Mouse (Mus musculus): Measurements from ENCODE around the gene Card10. TPM values are rescaled to one million over a fixed set of nuclear protein-coding genes. Genes with fewer than 3 reads are reported as not detected.
A peak's percentile ranks its signal among the peaks of the same experiment; 100 is the strongest.
"Not testable (repeated sequence)": the region's sequence is repeated elsewhere in the genome, so short reads cannot be mapped to it uniquely, and the experiment has no call there.

The Card10 gene
- 6.1 and 6.2 TPM in 2 replicates for polyA plus RNA-seq (2015; fragmentation: Nextera tagmentation; extraction: Ambion mirVana)

GRCm38 (mm10) chr15:78802776-78803391 is at the start of gene Card10:
Gene Card10, minus strand, starts transcription at chr15:78803042.
- H3K4me1 ChIP-seq (replicated peaks; ENCODE audit: control insufficient read depth, insufficient read depth, low read length) = peaks cover 45% of the 10 kb centered on the region
- peak within 1 kb of the TSS; percentile 80 for H3K4me3 ChIP-seq (ENCODE audit: low read length)
- H3K9ac ChIP-seq (ENCODE audit: low read length) = peak within 1 kb of the TSS; percentile 81
- peaks cover 2% of the 10 kb centered on the region for H3K27me3 ChIP-seq (ENCODE audit: control insufficient read depth, insufficient read depth, low read depth, low read length)
- peak within 1 kb of the TSS; percentile 87 for H3K27ac ChIP-seq (ENCODE audit: low read length)
- ATAC-seq (ENCODE audit: low read depth) = peak; percentile 79
- H3K4me2 ChIP-seq (ENCODE audit: low read depth, low read length) = peak within 1 kb of the TSS; percentile 98
- H3K36me3 ChIP-seq (ENCODE audit: control insufficient read depth, insufficient read depth, low read length) = no peaks in the 10 kb centered on the region
- H3K9me3 ChIP-seq (ENCODE audit: control insufficient read depth, low read length) = no peaks in the 10 kb centered on the region
- WGBS = 1% methylated on average over 59 of the region's 70 CpGs

- WGBS = 6% methylated on average over 13 of the region's 13 CpGs
- Histone ChIP-seq H3K4me2 (ENCODE audit: low read depth, low read length) (peak overlapping the region; percentile 36; the same call in 1 of the 2 replicates), H3K27ac (ENCODE audit: low read length) (peak overlapping the region; percentile 84), H3K4me1 (replicated peaks; ENCODE audit: control insufficient read depth, insufficient read depth, low read length) (peaks cover 45% of the 10 kb centered on the region), H3K36me3 (ENCODE audit: control insufficient read depth, insufficient read depth, low read length) (peaks cover 30% of the 10 kb centered on the region), H3K27me3 (ENCODE audit: control insufficient read depth, insufficient read depth, low read depth, low read length) (no peaks in the 10 kb centered on the region), H3K9me3 (ENCODE audit: control insufficient read depth, low read length) (no peaks in the 10 kb centered on the region), H3K9ac (ENCODE audit: low read length) (0 out of 2 replicates have a peak overlapping the region, but pooled peaks have one; percentile 31), H3K4me3 (ENCODE audit: low read length) (no peak overlapping the region)
- peak; percentile 77 for ATAC-seq (ENCODE audit: low read depth)
These were observed 48.8 kb upstream of the Card10 start for GRCm38 (mm10) chr15:78851505-78852153.

- peaks cover 51% of the 10 kb centered on the region for H3K4me1 ChIP-seq (replicated peaks; ENCODE audit: control insufficient read depth, insufficient read depth, low read length)
- 32% methylated on average over 6 of the region's 6 CpGs for WGBS
- H3K27me3 ChIP-seq (ENCODE audit: control insufficient read depth, insufficient read depth, low read depth, low read length) = no peaks in the 10 kb centered on the region
- no peaks in the 10 kb centered on the region for H3K9me3 ChIP-seq (ENCODE audit: control insufficient read depth, low read length)
- H3K9ac ChIP-seq (ENCODE audit: low read length) = 0 out of 2 replicates have a peak overlapping the region, but pooled peaks have one; percentile 31
- peaks cover 30% of the 10 kb centered on the region for H3K36me3 ChIP-seq (ENCODE audit: control insufficient read depth, insufficient read depth, low read length)
- ATAC-seq (ENCODE audit: low read depth) = no peak
- H3K4me3 ChIP-seq (ENCODE audit: low read length) = no peak overlapping the region
- H3K4me2 ChIP-seq (ENCODE audit: low read depth, low read length) = no peak overlapping the region
- H3K27ac ChIP-seq (ENCODE audit: low read length) = peak overlapping the region; percentile 84
These were observed 48.1 kb upstream of the Card10 start for GRCm38 (mm10) chr15:78850944-78851343.

- H3K9ac ChIP-seq (ENCODE audit: low read length) = peak overlapping the region; percentile 50; the same call in 1 of the 2 replicates
- H3K9me3 ChIP-seq (ENCODE audit: control insufficient read depth, low read length) = no peaks in the 10 kb centered on the region
- WGBS = 45% methylated on average over 15 of the region's 15 CpGs
- H3K27ac ChIP-seq (ENCODE audit: low read length) = peak overlapping the region; percentile 84
- peaks cover 30% of the 10 kb centered on the region for H3K36me3 ChIP-seq (ENCODE audit: control insufficient read depth, insufficient read depth, low read length)
- H3K4me3 ChIP-seq (ENCODE audit: low read length) = no peak overlapping the region
- peak; percentile 48 for ATAC-seq (ENCODE audit: low read depth)
- H3K4me1 ChIP-seq (replicated peaks; ENCODE audit: control insufficient read depth, insufficient read depth, low read length) = peaks cover 58% of the 10 kb centered on the region
- H3K27me3 ChIP-seq (ENCODE audit: control insufficient read depth, insufficient read depth, low read depth, low read length) = no peaks in the 10 kb centered on the region
- no peak overlapping the region for H3K4me2 ChIP-seq (ENCODE audit: low read depth, low read length)
These were observed 47.4 kb upstream of the Card10 start for GRCm38 (mm10) chr15:78850059-78850824.

- ATAC-seq (ENCODE audit: low read depth) = no peak
- Histone ChIP-seq H3K4me3 (ENCODE audit: low read length) (no peak overlapping the region), H3K4me1 (replicated peaks; ENCODE audit: control insufficient read depth, insufficient read depth, low read length) (peaks cover 63% of the 10 kb centered on the region), H3K4me2 (ENCODE audit: low read depth, low read length) (no peak overlapping the region), H3K27ac (ENCODE audit: low read length) (peak overlapping the region; percentile 84), H3K27me3 (ENCODE audit: control insufficient read depth, insufficient read depth, low read depth, low read length) (no peaks in the 10 kb centered on the region), H3K9ac (ENCODE audit: low read length) (peak overlapping the region; percentile 50), H3K9me3 (ENCODE audit: control insufficient read depth, low read length) (no peaks in the 10 kb centered on the region), H3K36me3 (ENCODE audit: control insufficient read depth, insufficient read depth, low read length) (peaks cover 30% of the 10 kb centered on the region)
- WGBS = 67% methylated on average over 12 of the region's 12 CpGs
These were observed 46.6 kb upstream of the Card10 start for GRCm38 (mm10) chr15:78849485-78849884.

GRCm38 (mm10) chr15:78848467-78848866 is 45.6 kb upstream of the Card10 start:
- Histone ChIP-seq H3K4me2 (ENCODE audit: low read depth, low read length) (no peak overlapping the region), H3K27me3 (ENCODE audit: control insufficient read depth, insufficient read depth, low read depth, low read length) (no peaks in the 10 kb centered on the region), H3K9me3 (ENCODE audit: control insufficient read depth, low read length) (no peaks in the 10 kb centered on the region), H3K9ac (ENCODE audit: low read length) (no peak overlapping the region), H3K4me3 (ENCODE audit: low read length) (no peak overlapping the region), H3K27ac (ENCODE audit: low read length) (peak overlapping the region; percentile 32; the same call in 1 of the 2 replicates), H3K36me3 (ENCODE audit: control insufficient read depth, insufficient read depth, low read length) (peaks cover 30% of the 10 kb centered on the region), H3K4me1 (replicated peaks; ENCODE audit: control insufficient read depth, insufficient read depth, low read length) (peaks cover 67% of the 10 kb centered on the region)
- ATAC-seq (ENCODE audit: low read depth) = no peak
- 18% methylated on average over 5 of the region's 5 CpGs for WGBS

- ATAC-seq (ENCODE audit: low read depth); H3K4me2 ChIP-seq (ENCODE audit: low read depth, low read length); H3K27me3 ChIP-seq (ENCODE audit: control insufficient read depth, insufficient read depth, low read depth, low read length); H3K4me3 ChIP-seq (ENCODE audit: low read length); H3K9me3 ChIP-seq (ENCODE audit: control insufficient read depth, low read length): not testable (repeated sequence)
- WGBS = 62% methylated on average over 7 of the region's 7 CpGs
- peaks cover 30% of the 10 kb centered on the region for H3K36me3 ChIP-seq (ENCODE audit: control insufficient read depth, insufficient read depth, low read length)
- H3K9ac ChIP-seq (ENCODE audit: low read length) = 0 out of 2 replicates have a peak overlapping the region, but pooled peaks have one; percentile 20
- peak overlapping the region; percentile 45; the same call in 1 of the 2 replicates for H3K27ac ChIP-seq (ENCODE audit: low read length)
- peaks cover 69% of the 10 kb centered on the region for H3K4me1 ChIP-seq (replicated peaks; ENCODE audit: control insufficient read depth, insufficient read depth, low read length)
These were observed 44.0 kb upstream of the Card10 start for GRCm38 (mm10) chr15:78846805-78847204.

- Histone ChIP-seq H3K4me1 (replicated peaks; ENCODE audit: control insufficient read depth, insufficient read depth, low read length) (peaks cover 70% of the 10 kb centered on the region), H3K27ac (ENCODE audit: low read length) (peak overlapping the region; percentile 99), H3K36me3 (ENCODE audit: control insufficient read depth, insufficient read depth, low read length) (peaks cover 30% of the 10 kb centered on the region), H3K27me3 (ENCODE audit: control insufficient read depth, insufficient read depth, low read depth, low read length) (no peaks in the 10 kb centered on the region), H3K4me2 (ENCODE audit: low read depth, low read length) (peak overlapping the region; percentile 75), H3K9ac (ENCODE audit: low read length) (peak overlapping the region; percentile 67), H3K9me3 (ENCODE audit: control insufficient read depth, low read length) (no peaks in the 10 kb centered on the region), H3K4me3 (ENCODE audit: low read length) (peak overlapping the region; percentile 79)
- ATAC-seq (ENCODE audit: low read depth) = no peak
- WGBS = 58% methylated on average over 8 of the region's 8 CpGs
These were observed 43.5 kb upstream of the Card10 start for GRCm38 (mm10) chr15:78846352-78846751.

GRCm38 (mm10) chr15:78845867-78846266 is 43.0 kb upstream of the Card10 start:
- 45% methylated on average over 8 of the region's 8 CpGs for WGBS
- Histone ChIP-seq H3K4me1 (replicated peaks; ENCODE audit: control insufficient read depth, insufficient read depth, low read length) (peaks cover 70% of the 10 kb centered on the region), H3K9ac (ENCODE audit: low read length) (peak overlapping the region; percentile 67)

More at GRCm38 (mm10) chr15:78845867-78846266, 43.0 kb upstream of the Card10 start:
- Histone ChIP-seq H3K9me3 (ENCODE audit: control insufficient read depth, low read length) (no peaks in the 10 kb centered on the region), H3K36me3 (ENCODE audit: control insufficient read depth, insufficient read depth, low read length) (peaks cover 30% of the 10 kb centered on the region), H3K27ac (ENCODE audit: low read length) (peak overlapping the region; percentile 99), H3K4me3 (ENCODE audit: low read length) (peak overlapping the region; percentile 79), H3K27me3 (ENCODE audit: control insufficient read depth, insufficient read depth, low read depth, low read length) (no peaks in the 10 kb centered on the region), H3K4me2 (ENCODE audit: low read depth, low read length) (peak overlapping the region; percentile 75)
- no peak for ATAC-seq (ENCODE audit: low read depth)
